Mouse (Mus musculus) left cerebral cortex, adult 2 months (tissue): ENCODE results near the gene Defa22. TPM values are rescaled to one million over a fixed set of nuclear protein-coding genes. Genes with fewer than 3 reads are reported as not detected.
"Not testable (repeated sequence)": the region's sequence is repeated elsewhere in the genome, so short reads cannot be mapped to it uniquely, and the experiment has no call there.

Experiments
- DNase-seq, 2 experiments: peaks; one replicate each; pipeline ENCODE4 v3.0.0; 2021 to 2022; ENCODE audit warnings: low spot score in 2 of 2, mixed read lengths in 1 of 2; ENCODE audit errors: extremely low spot score in 1 of 2
- H3K27ac ChIP-seq: fragments of 200-600 bp; 2 replicates; pipeline ENCODE4 v1.8.1; 2022
- H3K4me3 ChIP-seq: fragments of 200-600 bp; 2 replicates; pipeline ENCODE4 v1.8.1; 2022
- intact Hi-C: fragments of 180-260 bp; cut with DNase I; formaldehyde crosslinking; loops from one replicate; pipeline ENCODE4 v1.15.1; 2025
- long read RNA-seq, 2 experiments: library from polyadenylated mRNA; stranded (forward); transcript quantifications; one replicate each; pipeline ENCODE4 v2.0.0; 2021; ENCODE audit warnings: borderline mapping rate in 2 of 2
- total RNA-seq, 2 experiments: library from RNA; stranded (reverse); gene quantifications; 2 replicates each; pipeline ENCODE4 v1.2.3; 2021

Gene Defa22
- total RNA-seq, result not detected
- long read RNA-seq, experiment 1, result 0 reads
- long read RNA-seq, experiment 2, result 0 reads

GRCm38 (mm10) chr8:21161977-21162376, at the start of gene Defa22:
Defa22 (plus strand) TSS chr8:21162277.
- intact Hi-C loops, H3K4me3 ChIP-seq, DNase-seq, H3K27ac ChIP-seq: not testable (repeated sequence)

- H3K27ac ChIP-seq, intact Hi-C loops, H3K4me3 ChIP-seq, DNase-seq: not testable (repeated sequence)
Measured at GRCm38 (mm10) chr8:21134342-21134741, 27.7 kb upstream of the Defa22 start, which contains the start of gene Defa30. Defa30 (plus strand) TSS chr8:21134642.

- H3K27ac ChIP-seq, DNase-seq, intact Hi-C loops, H3K4me3 ChIP-seq: not testable (repeated sequence)
Measured at GRCm38 (mm10) chr8:21191314-21191713, 29.2 kb downstream of the Defa22 start, which contains the start of gene Defa31. Defa31 (plus strand) TSS chr8:21191614.

GRCm38 (mm10) chr8:21201261-21201660, 39.2 kb downstream of the Defa22 start, which contains the start of gene Gm15293:
Gm15293 (plus strand) TSS chr8:21201561.
- intact Hi-C loops, H3K4me3 ChIP-seq: not testable (repeated sequence)

More at GRCm38 (mm10) chr8:21201261-21201660, 39.2 kb downstream of the Defa22 start, which contains the start of gene Gm15293:
- not testable (repeated sequence) for DNase-seq, H3K27ac ChIP-seq

Other genes with a start within 250 kb of the Defa22 start
- not detected for gene Gm6040, start 240.2 kb upstream of the Defa22 start, total RNA-seq
- gene AY761185, start 217.6 kb upstream of the Defa22 start, total RNA-seq, result not detected
- not detected for gene Defa21, start 136.7 kb upstream of the Defa22 start, total RNA-seq
- not detected for gene Defa23, start 107.2 kb upstream of the Defa22 start, total RNA-seq
- not detected for gene Defa35, start 97.2 kb upstream of the Defa22 start, total RNA-seq
- not detected for gene Defa25, start 77.8 kb upstream of the Defa22 start, total RNA-seq
- gene Gm14851, start 66.2 kb upstream of the Defa22 start, total RNA-seq, result not detected
- gene Defa30, start 27.6 kb upstream of the Defa22 start, total RNA-seq, result not detected
- gene Defa31, start 29.3 kb downstream of the Defa22 start, total RNA-seq, result not detected
- not detected for gene Gm15293, start 39.3 kb downstream of the Defa22 start, total RNA-seq
- not detected for gene Gm15292, start 87.5 kb downstream of the Defa22 start, total RNA-seq
- gene Defa27, start 153.3 kb downstream of the Defa22 start, total RNA-seq, result not detected
- gene Defa29, start 164.7 kb downstream of the Defa22 start, total RNA-seq, result not detected
- not detected for gene Defa2, start 216.2 kb downstream of the Defa22 start, total RNA-seq
- not detected for gene Defa33, start 229.5 kb downstream of the Defa22 start, total RNA-seq